Comparison of ENCODE assay signal across 8 mouse cellular contexts in genomic region chr15:61707952-61708351, GRCm38 (mm10).
A peak's percentile ranks its signal among the peaks of the same experiment; 100 is the strongest.
DNase-seq lines count a peak whose midpoint lies in the region; ATAC-seq and TF ChIP-seq lines count a peak whose summit lies in the region.

No protein-coding gene starts in this region.

- no peaks in the 10 kb centered on the region; the same call in 1 of the 2 replicates for H3K4me1 ChIP-seq in liver, adult 2 months (ENCODE audit: control insufficient read depth, insufficient read depth, low read length)
- H3K4me1 ChIP-seq in limb, embryonic 10.5 days, result no peaks in the 10 kb centered on the region
- H3K4me1 ChIP-seq in hindbrain, embryonic 11.5 days (replicated peaks; ENCODE audit: control insufficient read depth, insufficient read depth, low read length), result no peaks in the 10 kb centered on the region

- no peak overlapping the region for H3K9ac ChIP-seq in liver, adult 2 months (ENCODE audit: low read depth, low read length)
- no peak overlapping the region for H3K9ac ChIP-seq in hindbrain, embryonic 11.5 days (ENCODE audit: low read depth, low read length)

- ATAC-seq in hindbrain, embryonic 11.5 days (ENCODE audit: low FRiP score), result no peak

- H3K4me2 ChIP-seq in hindbrain, embryonic 11.5 days (replicated peaks; ENCODE audit: low read depth, low read length), result no peak overlapping the region

- peak; percentile 19 for DNase-seq in liver, adult 2 months (ENCODE audit: extremely low read depth, low read depth, low spot score)
- no peak for DNase-seq in liver
- DNase-seq in frontal cortex, adult 2 months (ENCODE audit: extremely low spot score in 1 of 2, low spot score in 1 of 2), result peak; percentile 14 to 43
- peak; percentile 63 for DNase-seq in kidney, postnatal 10 days
- DNase-seq in right cerebral cortex, adult 2 months (ENCODE audit: low spot score in 2 of 2), result peak; percentile 20 to 32
- DNase-seq in limb, embryonic 10.5 days (ENCODE audit: low spot score), result no peak
- no peak for DNase-seq in hindbrain, embryonic 11.5 days (ENCODE audit: low spot score)
- DNase-seq in urinary bladder, adult 2 months (ENCODE audit: low spot score), result no peak

- WGBS in liver, adult 2 months, result 64% methylated on average over 6 of the region's 6 CpGs
- 89% methylated on average over 6 of the region's 6 CpGs for WGBS in limb, embryonic 10.5 days
- 94% methylated on average over 6 of the region's 6 CpGs for WGBS in hindbrain, embryonic 11.5 days

- TF ChIP-seq CTCF in liver, adult 2 months (IDR thresholded peaks at IDR 0.05; ENCODE audit: low read depth, low read length), result no peak

- H3K9me3 ChIP-seq in limb, embryonic 10.5 days (replicated peaks), result no peaks in the 10 kb centered on the region
- H3K9me3 ChIP-seq in hindbrain, embryonic 11.5 days (ENCODE audit: control insufficient read depth, low read length), result no peaks in the 10 kb centered on the region

- TF ChIP-seq POLR2A in liver, adult 2 months (IDR thresholded peaks at IDR 0.05; ENCODE audit: extremely low read depth, insufficient read depth, low read length), result no peak

- no peaks in the 10 kb centered on the region for H3K27me3 ChIP-seq in liver, adult 2 months (ENCODE audit: control insufficient read depth, insufficient read depth, low read length)
- no peaks in the 10 kb centered on the region for H3K27me3 ChIP-seq in limb, embryonic 10.5 days (ENCODE audit: low read depth, poor library complexity, severe bottlenecking)
- no peaks in the 10 kb centered on the region for H3K27me3 ChIP-seq in hindbrain, embryonic 11.5 days (ENCODE audit: control insufficient read depth, insufficient read depth, low read length)

- no peak overlapping the region for H3K27ac ChIP-seq in liver, adult 2 months (replicated peaks; ENCODE audit: insufficient read depth, low read depth, low read length)
- no peak overlapping the region for H3K27ac ChIP-seq in limb, embryonic 10.5 days
- no peak overlapping the region for H3K27ac ChIP-seq in hindbrain, embryonic 11.5 days (ENCODE audit: low read depth, low read length)

- H3K36me3 ChIP-seq in liver, adult 2 months (ENCODE audit: control insufficient read depth, insufficient read depth, low read length), result no peaks in the 10 kb centered on the region
- H3K36me3 ChIP-seq in limb, embryonic 10.5 days, result no peaks in the 10 kb centered on the region
- H3K36me3 ChIP-seq in hindbrain, embryonic 11.5 days (ENCODE audit: control insufficient read depth, insufficient read depth, low read length), result no peaks in the 10 kb centered on the region

- H3K79me2 ChIP-seq in liver, adult 2 months (ENCODE audit: control insufficient read depth, insufficient read depth, low read length), result no peaks in the 10 kb centered on the region

- no peak overlapping the region for H3K4me3 ChIP-seq in liver, adult 2 months (ENCODE audit: insufficient read depth, low read depth, low read length)
- H3K4me3 ChIP-seq in limb, embryonic 10.5 days, result no peak overlapping the region
- no peak overlapping the region for H3K4me3 ChIP-seq in hindbrain, embryonic 11.5 days (ENCODE audit: low read depth, low read length)

Comparison
In these comparisons a context has a peak if more than half of its experiments do, and no peak if none do; other contexts are left out.
1. DNase-seq: peak in liver, adult 2 months (single experiment), frontal cortex, adult 2 months (2 of 2), kidney, postnatal 10 days (single experiment) and right cerebral cortex, adult 2 months (2 of 2); none in liver (single experiment), limb, embryonic 10.5 days (single experiment), hindbrain, embryonic 11.5 days (single experiment) and urinary bladder, adult 2 months (single experiment).